In the genomic region with DNA sequence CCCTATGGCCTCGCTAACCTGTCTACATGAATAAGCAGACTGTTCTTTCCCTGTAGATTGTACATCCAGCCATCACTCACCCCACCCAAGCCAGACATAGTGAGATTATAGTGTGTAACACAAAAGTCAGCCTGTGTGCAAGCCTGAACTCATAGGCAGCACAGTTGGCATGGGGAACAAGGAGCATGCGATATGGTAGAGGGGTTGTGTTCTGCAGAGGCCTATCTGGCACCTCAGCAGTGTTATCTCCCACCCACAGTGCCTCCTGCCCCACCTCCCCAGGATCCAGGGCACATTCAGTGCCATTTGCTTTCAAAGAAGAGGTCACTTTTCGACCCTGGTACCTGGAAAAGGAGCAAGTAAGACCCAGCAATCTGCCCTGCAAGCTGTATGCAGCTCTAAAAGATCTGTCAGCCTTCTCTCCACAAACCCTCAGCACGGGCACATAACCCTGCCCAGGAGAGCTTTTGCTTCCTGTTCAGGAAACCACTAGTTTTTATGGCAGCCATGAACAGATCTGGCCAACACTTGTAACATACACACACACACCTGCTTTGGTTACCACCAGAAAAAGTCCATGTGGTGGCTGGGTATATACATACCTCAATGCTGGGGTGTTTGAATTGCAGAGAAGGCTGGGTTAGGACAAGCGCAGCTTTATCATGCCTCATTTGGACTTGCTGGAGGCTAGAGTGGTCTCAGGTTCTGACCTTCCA, we compare ENCODE assay signal across 11 mouse cellular contexts. TPM values are rescaled to one million over a fixed set of nuclear protein-coding genes. Genes with fewer than 3 reads are reported as not detected.
DNase-seq lines count a peak whose midpoint lies in the region; ATAC-seq and TF ChIP-seq lines count a peak whose summit lies in the region.
"Had no signal": no experiment of that assay in that cellular context is flagged by ENCODE, and none has a peak within 500 bp of the region (broad histone marks: within the 10 kb centered on the region; RNA-seq: fewer than 3 reads in every experiment).

No protein-coding gene starts in this region.

- peak; percentile 65 to 67 for ATAC-seq in hematopoietic stem cell, adult 5-6 weeks (replicated peaks in 1 of 2; ENCODE audit: insufficient read depth in 1 of 2, low FRiP score in 2 of 2, low TSS enrichment in 1 of 2, low read depth in 1 of 2, poor library complexity in 2 of 2, severe bottlenecking in 2 of 2)
- ATAC-seq in frontal cortex, adult (ENCODE audit: low TSS enrichment) = no peak
- ATAC-seq: forebrain, embryonic 15.5 days; Patski had no signal

- WGBS in small intestine, adult 2 months = 62% methylated on average over 5 of the region's 5 CpGs

- H3K27me3 ChIP-seq in small intestine, adult 2 months (ENCODE audit: control insufficient read depth, insufficient read depth, low read length) = no peaks in the 10 kb centered on the region
- H3K27me3 ChIP-seq: forebrain, embryonic 15.5 days; neural tube, embryonic 12.5 days; Patski had no signal

- peaks cover 39% of the 10 kb centered on the region for H3K4me1 ChIP-seq in small intestine, adult 2 months (ENCODE audit: control insufficient read depth, insufficient read depth, insufficient read length, low read length)

- no peak for DNase-seq in layer of hippocampus, adult 2 months (ENCODE audit: low spot score in 2 of 2)
- no peak for DNase-seq in layer of hippocampus, adult 9-11 months
- DNase-seq in T-cell, adult 2 months (ENCODE audit: low spot score) = peak; percentile 41
- DNase-seq in ovary, postnatal 10 days (ENCODE audit: low spot score) = no peak
- no peak for DNase-seq in MN1 (ENCODE audit: low spot score)

- no peak overlapping the region for H3K4me3 ChIP-seq in layer of hippocampus, adult 2 months
- no peak overlapping the region for H3K4me3 ChIP-seq in small intestine, adult 2 months (ENCODE audit: low read depth, low read length)
- H3K4me3 ChIP-seq: forebrain, embryonic 15.5 days; neural tube, embryonic 12.5 days had no signal

- TF ChIP-seq POLR2A in small intestine, adult 2 months (IDR thresholded peaks at IDR 0.05; ENCODE audit: low read depth, low read length) = no peak

- peak overlapping the region; percentile 71 for H3K27ac ChIP-seq in layer of hippocampus, adult 2 months
- H3K27ac ChIP-seq in small intestine, adult 2 months (ENCODE audit: insufficient read depth, low read depth, low read length) = peak overlapping the region; percentile 48; the same call in 1 of the 2 replicates
- H3K27ac ChIP-seq: forebrain, embryonic 15.5 days; neural tube, embryonic 12.5 days had no signal

- H3K36me3 ChIP-seq in small intestine, adult 2 months (ENCODE audit: control insufficient read depth, insufficient read depth, low read length) = 0 out of 2 replicates have a peak, but pooled peaks cover 2% of the 10 kb centered on the region

- no peak for TF ChIP-seq CTCF in layer of hippocampus, adult 2 months (conservative IDR thresholded peaks at IDR 0.05)
- TF ChIP-seq CTCF in small intestine, adult 2 months (IDR thresholded peaks at IDR 0.05; ENCODE audit: extremely low read depth, insufficient read length, insufficient replicate concordance, low read depth, low read length) = no peak

RNA-seq across cellular contexts. Expression of gene St3gal4, which starts 3.6 kb away (rescaled TPM):
- 10 to 100 TPM; 25.8 to 29.0 TPM for total RNA-seq in layer of hippocampus, adult 2 months (2021)
- 27.1 and 36.1 TPM in 2 replicates for total RNA-seq in hematopoietic stem cell, adult 5-6 weeks (2017)
- polyA plus RNA-seq in small intestine, adult 2 months (2012; rRNA removed) = 97.6 and 354 TPM in 2 replicates

RNA-seq across cellular contexts. Expression of gene Dcps, which starts 53.2 kb away (rescaled TPM):
- total RNA-seq in layer of hippocampus, adult 2 months (2021) = 10 to 100 TPM; 20.5 to 21.7 TPM
- 48.6 and 56.6 TPM in 2 replicates for total RNA-seq in hematopoietic stem cell, adult 5-6 weeks (2017)
- 9.4 and 18.4 TPM in 2 replicates for polyA plus RNA-seq in small intestine, adult 2 months (2012; rRNA removed)
